Mouse (Mus musculus): ENCODE data around the gene Usp32. TPM values are rescaled to one million over a fixed set of nuclear protein-coding genes. Genes with fewer than 3 reads are reported as not detected.
A peak's percentile ranks its signal among the peaks of the same experiment; 100 is the strongest.
"Not testable (repeated sequence)": the region's sequence is repeated elsewhere in the genome, so short reads cannot be mapped to it uniquely, and the experiment has no call there.

Gene Usp32
- polyA plus RNA-seq, 1 experiment from 2014 or later: 3.0 TPM

GRCm38 (mm10) chr11:85167503-85167902 is 27.5 kb upstream of the Usp32 start:
- H3K9ac ChIP-seq (ENCODE audit: low read length): no peak overlapping the region
- 59% methylated on average over 1 of the region's 1 CpGs for WGBS
- TF ChIP-seq EP300 (optimal IDR thresholded peaks at IDR 0.05) (no peak), CTCF (IDR thresholded peaks at IDR 0.05; ENCODE audit: low read depth) (no peak)

GRCm38 (mm10) chr11:85164371-85164770 is 24.4 kb upstream of the Usp32 start:
- Histone ChIP-seq H3K4me2 (replicated peaks; ENCODE audit: low read depth) (no peak overlapping the region), H3K27ac (replicated peaks) (no peak overlapping the region), H3K4me3 (ENCODE audit: low read depth, low read length) (no peak overlapping the region), H3K36me3 (ENCODE audit: control insufficient read depth, insufficient read depth, low read length) (no peaks in the 10 kb centered on the region), H3K4me1 (replicated peaks; ENCODE audit: control insufficient read depth, insufficient read depth) (no peaks in the 10 kb centered on the region), H3K9ac (ENCODE audit: low read length) (no peak overlapping the region), H3K27me3 (ENCODE audit: control insufficient read depth, insufficient read depth, low read length) (no peaks in the 10 kb centered on the region), H3K9me3 (ENCODE audit: control insufficient read depth, low read length) (no peaks in the 10 kb centered on the region)
- TF ChIP-seq CTCF (IDR thresholded peaks at IDR 0.05; ENCODE audit: low read depth) (no peak), EP300 (optimal IDR thresholded peaks at IDR 0.05) (no peak)
- DNase-seq (ENCODE audit: low spot score): no peak
- ATAC-seq (ENCODE audit: low FRiP score, low TSS enrichment): no peak

More at GRCm38 (mm10) chr11:85167503-85167902, 27.5 kb upstream of the Usp32 start:
- no peaks in the 10 kb centered on the region for H3K4me1 ChIP-seq (replicated peaks; ENCODE audit: control insufficient read depth, insufficient read depth)
- H3K4me2 ChIP-seq (replicated peaks; ENCODE audit: low read depth): no peak overlapping the region
- H3K27ac ChIP-seq (replicated peaks): no peak overlapping the region
- no peaks in the 10 kb centered on the region for H3K36me3 ChIP-seq (ENCODE audit: control insufficient read depth, insufficient read depth, low read length)
- no peaks in the 10 kb centered on the region for H3K27me3 ChIP-seq (ENCODE audit: control insufficient read depth, insufficient read depth, low read length)
- ATAC-seq (ENCODE audit: low FRiP score, low TSS enrichment): no peak
- H3K4me3 ChIP-seq (ENCODE audit: low read depth, low read length): no peak overlapping the region
- DNase-seq (ENCODE audit: low spot score): no peak
- H3K9me3 ChIP-seq (ENCODE audit: control insufficient read depth, low read length): no peaks in the 10 kb centered on the region

- H3K27ac ChIP-seq (replicated peaks); H3K4me1 ChIP-seq (replicated peaks; ENCODE audit: control insufficient read depth, insufficient read depth); H3K36me3 ChIP-seq (ENCODE audit: control insufficient read depth, insufficient read depth, low read length); H3K4me3 ChIP-seq (ENCODE audit: low read depth, low read length); H3K9me3 ChIP-seq (ENCODE audit: control insufficient read depth, low read length); ATAC-seq (ENCODE audit: low FRiP score, low TSS enrichment); DNase-seq (ENCODE audit: low spot score); H3K27me3 ChIP-seq (ENCODE audit: control insufficient read depth, insufficient read depth, low read length); H3K9ac ChIP-seq (ENCODE audit: low read length); H3K4me2 ChIP-seq (replicated peaks; ENCODE audit: low read depth): not testable (repeated sequence)
- WGBS: 74% methylated on average over 1 of the region's 1 CpGs
Observed at GRCm38 (mm10) chr11:85163014-85163413, 23.1 kb upstream of the Usp32 start.

GRCm38 (mm10) chr11:85157301-85157700 is 17.3 kb upstream of the Usp32 start:
- no peak overlapping the region for H3K4me2 ChIP-seq (replicated peaks; ENCODE audit: low read depth)
- H3K36me3 ChIP-seq (ENCODE audit: control insufficient read depth, insufficient read depth, low read length): no peaks in the 10 kb centered on the region
- no peaks in the 10 kb centered on the region for H3K9me3 ChIP-seq (ENCODE audit: control insufficient read depth, low read length)
- H3K4me1 ChIP-seq (replicated peaks; ENCODE audit: control insufficient read depth, insufficient read depth): no peaks in the 10 kb centered on the region
- no peak overlapping the region for H3K9ac ChIP-seq (ENCODE audit: low read length)
- DNase-seq (ENCODE audit: low spot score) (no peak), ATAC-seq (ENCODE audit: low FRiP score, low TSS enrichment) (peak; percentile 83)
- H3K27ac ChIP-seq (replicated peaks): no peak overlapping the region
- no peak overlapping the region for H3K4me3 ChIP-seq (ENCODE audit: low read depth, low read length)
- H3K27me3 ChIP-seq (ENCODE audit: control insufficient read depth, insufficient read depth, low read length): no peaks in the 10 kb centered on the region
- TF ChIP-seq EP300 (optimal IDR thresholded peaks at IDR 0.05): no peak
- WGBS: 56% methylated on average over 2 of the region's 2 CpGs

- TF ChIP-seq CTCF (IDR thresholded peaks at IDR 0.05; ENCODE audit: low read depth) (no peak), EP300 (optimal IDR thresholded peaks at IDR 0.05) (no peak)
- H3K27ac ChIP-seq (replicated peaks): no peak overlapping the region
- no peak overlapping the region for H3K9ac ChIP-seq (ENCODE audit: low read length)
- WGBS: 64% methylated on average over 2 of the region's 2 CpGs
- H3K4me1 ChIP-seq (replicated peaks; ENCODE audit: control insufficient read depth, insufficient read depth): no peaks in the 10 kb centered on the region
- no peaks in the 10 kb centered on the region for H3K36me3 ChIP-seq (ENCODE audit: control insufficient read depth, insufficient read depth, low read length)
- no peaks in the 10 kb centered on the region for H3K9me3 ChIP-seq (ENCODE audit: control insufficient read depth, low read length)
- H3K4me3 ChIP-seq (ENCODE audit: low read depth, low read length): no peak overlapping the region
- no peaks in the 10 kb centered on the region for H3K27me3 ChIP-seq (ENCODE audit: control insufficient read depth, insufficient read depth, low read length)
- DNase-seq (ENCODE audit: low spot score): no peak
- H3K4me2 ChIP-seq (replicated peaks; ENCODE audit: low read depth): no peak overlapping the region
- ATAC-seq (ENCODE audit: low FRiP score, low TSS enrichment): no peak
Observed at GRCm38 (mm10) chr11:85152256-85152930, 12.4 kb upstream of the Usp32 start.

GRCm38 (mm10) chr11:85138776-85139474 is 1.0 kb downstream of the Usp32 start:
- no peak for TF ChIP-seq CTCF (IDR thresholded peaks at IDR 0.05; ENCODE audit: low read depth)
- TF ChIP-seq EP300 (optimal IDR thresholded peaks at IDR 0.05): no peak
- 0 out of 2 replicates have a peak, but pooled peaks have one; percentile 0 for ATAC-seq (ENCODE audit: low FRiP score, low TSS enrichment)
- peak overlapping the region; percentile 87 for H3K4me3 ChIP-seq (ENCODE audit: low read depth, low read length)
- H3K4me2 ChIP-seq (replicated peaks; ENCODE audit: low read depth): peak overlapping the region; percentile 76
- peak overlapping the region; percentile 79 for H3K27ac ChIP-seq (replicated peaks)
- H3K9me3 ChIP-seq (ENCODE audit: control insufficient read depth, low read length): no peaks in the 10 kb centered on the region
- no peaks in the 10 kb centered on the region for H3K36me3 ChIP-seq (ENCODE audit: control insufficient read depth, insufficient read depth, low read length)
- peak overlapping the region; percentile 88 for H3K9ac ChIP-seq (ENCODE audit: low read length)
- no peaks in the 10 kb centered on the region for H3K27me3 ChIP-seq (ENCODE audit: control insufficient read depth, insufficient read depth, low read length)
- DNase-seq (ENCODE audit: low spot score): peak; percentile 15
- no peaks in the 10 kb centered on the region for H3K4me1 ChIP-seq (replicated peaks; ENCODE audit: control insufficient read depth, insufficient read depth)
- WGBS: 1% methylated on average over 17 of the region's 17 CpGs
